Mouse (Mus musculus) midbrain, embryonic 10.5 days (tissue): Measurements from ENCODE around the gene Zic5. TPM values are rescaled to one million over a fixed set of nuclear protein-coding genes. Genes with fewer than 3 reads are reported as not detected.

Experiments used
- DNase-seq: peaks from one replicate; pipeline ENCODE4 v3.0.0-alpha.2; 2017; ENCODE audit warnings: low spot score
- H3K27ac ChIP-seq: fragments of 300-500 bp; sonication (generic); replicated peaks from 2 replicates; pipeline ENCODE4 v1.5.1; 2016; ENCODE audit warnings: mild to moderate bottlenecking
- H3K27me3 ChIP-seq: fragments of 300-500 bp; sonication (generic); 2 replicates; pipeline ENCODE4 v1.6.1; 2016; ENCODE audit warnings: low read depth, mild to moderate bottlenecking; ENCODE audit not compliant: poor library complexity, severe bottlenecking
- H3K36me3 ChIP-seq: fragments of 300-500 bp; sonication (generic); 2 replicates; pipeline ENCODE4 v1.6.1; 2016; ENCODE audit warnings: mild to moderate bottlenecking, moderate library complexity
- H3K4me1 ChIP-seq: fragments of 300-500 bp; sonication (generic); 2 replicates; pipeline ENCODE4 v1.6.1; 2016
- H3K4me3 ChIP-seq: fragments of 300-500 bp; sonication (generic); 2 replicates; pipeline ENCODE4 v1.5.1; 2016; ENCODE audit warnings: mild to moderate bottlenecking, moderate library complexity
- H3K9me3 ChIP-seq: fragments of 300-500 bp; sonication (generic); replicated peaks from 2 replicates; pipeline ENCODE4 v1.6.1; 2016; ENCODE audit warnings: mild to moderate bottlenecking
- WGBS: fragments of 180-500 bp; shearing (Covaris S2); methylation state at CpG from one replicate; pipeline ENCODE4 v1.1.7; 2016; 5-methylcytosine and 5-hydroxymethylcytosine counted together
- polyA plus RNA-seq: library from polyadenylated mRNA; unstranded; fragments of >200 nt; fragmentation: Nextera tagmentation; extraction: Ambion mirVana; gene quantifications from 2 replicates; pipeline ENCODE4 v1.2.1, GENCODE M21; 2016

The Zic5 gene
- polyA plus RNA-seq, 1 experiment from 2014 or later, result 15.3 TPM

DNA sequence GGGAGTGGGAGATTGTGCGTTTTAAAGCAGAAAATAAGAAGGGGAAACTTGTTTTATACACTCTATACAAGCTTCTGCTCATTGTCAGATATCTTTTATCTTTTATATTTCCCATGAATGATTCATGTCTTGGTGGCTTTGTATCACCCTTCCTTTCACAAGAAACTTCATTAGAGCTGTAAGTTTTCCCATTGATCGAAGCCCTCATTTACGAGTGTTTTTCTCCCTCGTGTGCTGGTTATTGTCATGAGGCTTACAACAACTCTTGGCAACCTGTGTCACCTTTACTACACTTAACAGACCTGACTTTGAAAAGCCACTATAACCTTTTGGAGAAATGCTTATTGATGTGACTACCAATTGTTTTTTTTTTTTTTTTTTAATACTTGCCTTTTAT, 9.9 kb downstream of the Zic5 start:
- Histone ChIP-seq H3K9me3 (no peaks in the 10 kb centered on the region), H3K27me3 (peaks cover 82% of the 10 kb centered on the region), H3K4me3 (0 out of 2 replicates have a peak overlapping the region, but pooled peaks have one; percentile 18), H3K4me1 (peaks cover 71% of the 10 kb centered on the region), H3K27ac (peak overlapping the region; percentile 82), H3K36me3 (no peaks in the 10 kb centered on the region)
- DNase-seq, result no peak
- WGBS, result 23% methylated on average over 4 of the region's 4 CpGs

DNA sequence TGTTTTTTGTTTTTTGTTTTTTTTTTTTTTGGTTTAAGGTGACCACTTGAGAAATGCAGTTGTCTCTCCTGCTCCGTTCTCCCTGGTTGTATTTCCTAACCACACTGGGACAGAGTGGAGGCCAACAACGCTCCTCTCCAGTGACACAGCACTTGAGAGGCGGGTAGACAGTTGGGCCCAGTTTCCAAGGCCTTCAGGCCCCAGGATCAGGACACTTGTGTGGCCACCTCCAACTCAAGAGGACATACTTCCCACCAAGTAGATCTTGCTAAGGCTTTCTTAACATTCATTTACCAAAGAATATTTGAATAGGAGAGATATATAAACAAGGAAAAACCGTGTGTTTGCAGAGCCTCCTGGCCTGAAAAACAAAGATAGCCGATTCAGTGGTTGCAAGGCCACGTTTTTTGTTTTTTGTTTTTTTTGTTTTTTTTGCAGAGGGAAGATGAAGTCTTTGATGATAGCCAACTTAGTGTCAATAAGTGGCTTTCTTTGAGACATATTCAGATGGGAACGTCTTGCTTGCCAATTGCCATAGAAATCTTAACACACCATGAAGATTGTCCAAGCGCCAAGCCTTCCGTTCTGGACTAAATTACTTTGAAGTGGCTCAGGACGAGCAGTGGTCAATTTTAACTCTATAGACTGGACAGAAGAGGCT, 10.4 kb downstream of the Zic5 start:
- peaks cover 71% of the 10 kb centered on the region for H3K4me1 ChIP-seq
- no peak overlapping the region for H3K4me3 ChIP-seq
- H3K36me3 ChIP-seq, result no peaks in the 10 kb centered on the region
- peak overlapping the region; percentile 82 for H3K27ac ChIP-seq
- 19% methylated on average over 10 of the region's 10 CpGs for WGBS
- peak; percentile 52 for DNase-seq
- H3K9me3 ChIP-seq, result no peaks in the 10 kb centered on the region
- H3K27me3 ChIP-seq, result peaks cover 82% of the 10 kb centered on the region

GRCm38 (mm10) chr14:122453996-122454738, 11.3 kb downstream of the Zic5 start:
- Histone ChIP-seq H3K4me3 (peak overlapping the region; percentile 44), H3K36me3 (no peaks in the 10 kb centered on the region), H3K27me3 (peaks cover 82% of the 10 kb centered on the region), H3K27ac (peak overlapping the region; percentile 93), H3K9me3 (no peaks in the 10 kb centered on the region), H3K4me1 (peaks cover 75% of the 10 kb centered on the region)
- peak; percentile 46 for DNase-seq
- WGBS, result 6% methylated on average over 12 of the region's 12 CpGs

DNA sequence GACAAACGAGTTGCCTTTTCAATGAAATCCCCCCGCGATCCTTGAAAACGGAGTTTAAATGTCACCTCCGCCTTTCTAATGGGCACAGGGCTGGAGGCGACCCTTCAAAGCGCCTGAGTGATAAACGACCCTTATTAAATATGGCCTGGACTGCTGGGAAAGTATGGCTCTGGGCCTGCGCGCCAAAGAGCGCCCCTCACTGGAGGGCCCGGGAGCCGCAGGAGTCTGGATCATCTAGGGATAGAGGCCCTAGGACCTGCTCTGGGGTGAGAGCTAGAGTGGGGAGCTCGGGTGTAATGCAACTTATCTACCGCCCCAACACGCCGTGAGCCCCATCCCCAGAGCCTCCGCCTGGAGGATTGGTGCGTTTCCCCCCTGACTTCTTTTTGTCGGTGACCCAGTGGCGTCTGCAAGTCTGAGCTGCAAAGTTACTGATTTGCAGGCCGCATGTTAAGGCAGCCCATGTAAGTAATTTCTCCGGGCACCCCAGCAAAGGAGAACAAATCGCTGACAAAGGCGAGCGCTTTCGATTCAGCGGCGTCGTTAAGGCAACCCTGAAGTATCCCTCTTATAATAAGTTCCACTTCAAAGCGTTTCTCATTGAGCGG, 12.0 kb downstream of the Zic5 start:
- peak; percentile 88 for DNase-seq
- Histone ChIP-seq H3K27ac (peak overlapping the region; percentile 93), H3K36me3 (no peaks in the 10 kb centered on the region), H3K4me1 (peaks cover 75% of the 10 kb centered on the region), H3K27me3 (peaks cover 82% of the 10 kb centered on the region), H3K4me3 (peak overlapping the region; percentile 44), H3K9me3 (no peaks in the 10 kb centered on the region)
- WGBS, result 2% methylated on average over 32 of the region's 32 CpGs

DNA sequence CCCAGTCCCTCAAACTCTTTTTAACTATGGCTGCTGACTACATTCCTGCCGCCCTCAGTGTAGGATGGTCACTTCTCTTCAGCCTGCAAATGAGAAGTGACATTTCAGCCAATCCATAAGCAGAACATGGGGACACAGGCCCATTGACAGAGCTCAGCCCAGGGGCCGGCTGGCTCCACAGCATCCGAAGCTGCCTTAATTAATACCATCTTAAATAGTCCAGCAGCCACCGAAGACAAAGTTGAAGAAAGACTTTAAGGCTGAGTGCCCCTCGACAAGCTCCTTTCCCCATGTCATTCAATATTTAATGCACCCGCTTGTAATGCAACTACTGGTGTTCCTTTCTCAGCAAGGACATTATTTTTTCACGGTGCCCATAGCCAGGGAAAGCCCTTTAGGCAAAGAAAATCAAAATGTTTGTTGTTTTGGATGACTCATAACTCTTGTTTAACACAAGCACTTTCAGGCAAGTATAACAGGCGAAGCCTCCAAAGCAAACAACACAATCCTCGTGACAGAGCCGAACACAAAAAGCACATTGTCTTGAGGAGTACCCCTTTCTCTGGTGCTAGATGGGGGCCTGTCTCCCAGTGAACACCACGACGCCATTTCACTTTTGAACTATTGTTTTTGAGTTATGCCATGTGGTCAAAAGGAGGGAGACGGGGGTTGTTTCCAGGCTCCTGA, 12.6 kb downstream of the Zic5 start:
- peaks cover 87% of the 10 kb centered on the region for H3K27me3 ChIP-seq
- H3K4me3 ChIP-seq, result peak overlapping the region; percentile 44
- H3K36me3 ChIP-seq, result no peaks in the 10 kb centered on the region
- H3K27ac ChIP-seq, result peak overlapping the region; percentile 93
- H3K9me3 ChIP-seq, result no peaks in the 10 kb centered on the region
- peak; percentile 67 for DNase-seq
- H3K4me1 ChIP-seq, result peaks cover 75% of the 10 kb centered on the region
- WGBS, result 5% methylated on average over 13 of the region's 13 CpGs

- peak; percentile 35 for DNase-seq
- no peaks in the 10 kb centered on the region for H3K9me3 ChIP-seq
- peaks cover 99% of the 10 kb centered on the region for H3K27me3 ChIP-seq
- H3K27ac ChIP-seq, result peak overlapping the region; percentile 93
- peak overlapping the region; percentile 64 for H3K4me3 ChIP-seq
- WGBS, result 50% methylated on average over 5 of the region's 5 CpGs
- peaks cover 75% of the 10 kb centered on the region for H3K4me1 ChIP-seq
- no peaks in the 10 kb centered on the region for H3K36me3 ChIP-seq
Observed at GRCm38 (mm10) chr14:122451551-122452145, 13.8 kb downstream of the Zic5 start.

DNA sequence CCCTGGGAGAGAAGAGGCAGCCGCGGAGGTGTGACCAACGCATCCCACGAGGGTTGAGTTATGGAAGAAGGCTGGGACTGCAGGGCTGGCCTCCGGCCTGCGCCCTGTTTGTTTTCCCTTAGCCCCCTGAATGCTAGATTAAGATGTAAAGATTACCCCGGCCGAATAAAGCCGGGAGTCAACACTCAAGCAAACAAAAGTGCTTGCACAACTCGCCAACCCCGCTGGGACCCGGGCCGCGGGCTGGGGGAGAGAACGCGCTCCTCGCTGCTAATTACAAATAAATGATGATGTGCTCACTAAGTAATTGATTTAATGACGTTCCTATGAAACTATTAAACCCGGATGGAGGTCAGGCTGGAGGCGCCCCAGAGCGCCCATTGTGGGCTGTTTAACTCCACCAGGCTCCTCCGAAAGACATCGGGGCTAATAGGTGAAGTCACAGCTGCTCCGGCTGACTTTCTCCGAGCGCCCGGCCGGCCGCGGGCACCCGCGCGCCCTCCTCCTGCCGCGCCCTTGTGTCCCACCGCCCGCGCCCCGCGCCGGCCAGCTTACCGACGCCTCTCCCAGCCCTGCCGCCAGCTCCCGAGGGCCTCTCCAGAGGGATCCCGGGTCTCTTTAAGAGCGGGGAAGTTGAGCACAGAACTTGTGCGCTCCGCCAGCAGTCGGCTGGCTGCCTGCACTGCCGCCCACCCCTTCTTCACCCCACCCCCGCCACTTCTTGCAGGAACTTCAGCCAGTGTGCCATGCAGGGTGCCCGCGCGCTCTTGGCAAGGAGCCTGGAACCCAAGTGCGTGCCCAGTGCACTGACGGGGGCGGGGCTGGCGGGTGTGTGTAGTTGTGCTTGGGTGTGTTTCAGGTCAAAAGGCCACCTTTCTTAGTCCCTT, 14.7 kb downstream of the Zic5 start, which contains the start of gene Gm5089:
Gene Gm5089 (minus strand): TSS at position 620 of the 887 bp plus-strand sequence.
- DNase-seq, result peak; percentile 77
- peaks cover 99% of the 10 kb centered on the region for H3K27me3 ChIP-seq
- peak within 1 kb of the TSS; percentile 64 for H3K4me3 ChIP-seq
- no peaks in the 10 kb centered on the region for H3K9me3 ChIP-seq
- peaks cover 68% of the 10 kb centered on the region for H3K4me1 ChIP-seq
- H3K27ac ChIP-seq, result peak within 1 kb of the TSS; percentile 93
- H3K36me3 ChIP-seq, result no peaks in the 10 kb centered on the region
- WGBS, result under 1% methylated on average over 59 of the region's 59 CpGs

DNA sequence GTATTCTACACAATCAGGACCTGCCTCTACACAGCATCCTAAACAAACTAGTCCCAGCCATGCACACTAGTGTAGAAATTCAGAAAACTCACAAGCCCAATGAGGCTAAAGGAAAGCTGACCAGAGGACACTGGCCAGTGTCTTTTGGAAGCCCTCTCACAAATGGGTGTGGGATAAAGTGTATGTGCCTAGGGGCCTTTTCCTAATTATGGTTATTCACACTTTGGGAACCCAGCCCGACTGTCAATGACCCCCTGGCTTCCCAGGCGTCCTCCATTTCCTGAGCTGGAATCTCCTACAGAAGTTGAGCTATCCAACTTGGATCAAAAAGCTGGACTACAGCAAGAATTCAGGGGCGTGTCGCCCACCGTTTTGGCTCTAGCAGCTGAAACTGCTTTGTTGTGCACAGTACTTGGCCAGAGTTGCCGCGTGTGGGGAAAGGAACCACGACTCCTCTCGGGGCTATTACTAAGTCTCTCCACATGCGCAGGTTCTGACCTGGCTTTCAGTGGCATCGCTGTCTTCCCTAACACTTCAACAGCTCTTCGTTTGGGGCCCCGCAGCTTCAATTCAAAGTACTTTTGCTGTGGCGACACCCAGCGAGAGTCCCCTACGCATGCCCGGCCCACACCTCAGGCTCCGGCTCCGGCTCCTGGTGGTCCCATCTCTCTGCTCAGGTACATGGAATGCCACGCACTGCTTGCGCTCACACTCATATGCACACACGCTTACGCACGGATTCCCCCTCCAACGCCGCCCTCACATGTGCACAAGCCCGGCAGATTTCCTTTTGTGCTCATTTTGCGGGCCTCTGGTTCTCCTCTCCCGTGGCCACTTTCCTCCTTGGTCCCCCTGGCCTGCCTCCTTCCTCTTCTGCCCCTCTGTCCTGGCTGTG, 15.6 kb downstream of the Zic5 start:
- Histone ChIP-seq H3K27ac (peak overlapping the region; percentile 93), H3K9me3 (no peaks in the 10 kb centered on the region), H3K4me3 (peak overlapping the region; percentile 64), H3K36me3 (no peaks in the 10 kb centered on the region), H3K4me1 (peaks cover 59% of the 10 kb centered on the region), H3K27me3 (peaks cover 97% of the 10 kb centered on the region)
- 2% methylated on average over 29 of the region's 29 CpGs for WGBS
- no peak for DNase-seq

- Histone ChIP-seq H3K27ac (no peak overlapping the region), H3K9me3 (no peaks in the 10 kb centered on the region), H3K4me3 (no peak overlapping the region), H3K36me3 (no peaks in the 10 kb centered on the region), H3K4me1 (peaks cover 12% of the 10 kb centered on the region), H3K27me3 (peaks cover 18% of the 10 kb centered on the region)
- DNase-seq, result no peak
- 85% methylated on average over 10 of the region's 10 CpGs for WGBS
Observed at GRCm38 (mm10) chr14:122436850-122437249, 28.6 kb downstream of the Zic5 start.

GRCm38 (mm10) chr14:122434039-122434438, 31.4 kb downstream of the Zic5 start:
- DNase-seq, result no peak
- H3K4me1 ChIP-seq, result peaks cover 10% of the 10 kb centered on the region; the same call in 1 of the 2 replicates
- H3K4me3 ChIP-seq, result no peak overlapping the region
- H3K36me3 ChIP-seq, result no peaks in the 10 kb centered on the region
- no peaks in the 10 kb centered on the region for H3K9me3 ChIP-seq
- no peak overlapping the region for H3K27ac ChIP-seq
- H3K27me3 ChIP-seq, result peaks cover 12% of the 10 kb centered on the region; the same call in 1 of the 2 replicates
- WGBS, result 93% methylated on average over 10 of the region's 10 CpGs

DNA sequence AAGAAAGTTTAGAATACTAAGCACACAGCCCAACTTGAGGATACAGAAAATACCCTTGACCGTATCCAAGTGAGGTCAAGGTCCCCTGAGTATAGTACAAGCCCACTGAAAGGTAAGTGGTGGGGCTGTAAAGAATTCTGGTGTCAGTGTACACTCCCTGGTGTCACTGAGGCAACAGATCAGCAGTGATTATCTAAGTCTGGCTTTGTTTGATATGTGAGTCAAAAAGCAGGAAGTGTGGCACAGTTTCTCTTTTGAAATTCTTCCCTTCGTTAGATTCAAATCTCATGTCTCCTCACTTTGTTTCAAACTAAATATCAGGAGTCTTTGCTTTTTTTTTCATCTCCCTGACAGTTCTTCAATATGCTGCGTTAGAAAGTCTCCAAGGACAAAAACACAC, 32.9 kb downstream of the Zic5 start:
- Histone ChIP-seq H3K4me3 (no peak overlapping the region), H3K9me3 (no peaks in the 10 kb centered on the region), H3K4me1 (peaks cover 14% of the 10 kb centered on the region), H3K27me3 (peaks cover 13% of the 10 kb centered on the region; the same call in 1 of the 2 replicates), H3K27ac (no peak overlapping the region), H3K36me3 (no peaks in the 10 kb centered on the region)
- DNase-seq, result no peak
- WGBS, result 83% methylated on average over 3 of the region's 3 CpGs
